Mouse (Mus musculus): ENCODE results near the gene Rbms3.

The Rbms3 gene

GRCm38 (mm10) chr9:116639597-116640301 is 990.0 kb downstream of the Rbms3 start:
- DNase-seq (ENCODE audit: low spot score), result no peak

GRCm38 (mm10) chr9:116633786-116634185 is 995.9 kb downstream of the Rbms3 start:
- DNase-seq (ENCODE audit: low spot score), result no peak

GRCm38 (mm10) chr9:116633075-116633474 is 996.6 kb downstream of the Rbms3 start:
- no peak for DNase-seq (ENCODE audit: low spot score)

- no peak for DNase-seq (ENCODE audit: low spot score)
These were observed 997.9 kb downstream of the Rbms3 start for GRCm38 (mm10) chr9:116631816-116632215.

- no peak for DNase-seq (ENCODE audit: low spot score)
These were observed 998.9 kb downstream of the Rbms3 start for GRCm38 (mm10) chr9:116630805-116631204.

- DNase-seq (ENCODE audit: low spot score), result no peak
These were observed 1009.3 kb downstream of the Rbms3 start for GRCm38 (mm10) chr9:116620434-116620833.

- DNase-seq (ENCODE audit: low spot score), result no peak
These were observed 1010.8 kb downstream of the Rbms3 start for GRCm38 (mm10) chr9:116618886-116619285.

GRCm38 (mm10) chr9:116613276-116613675 is 1016.4 kb downstream of the Rbms3 start:
- DNase-seq (ENCODE audit: low spot score), result no peak

GRCm38 (mm10) chr9:116596046-116596445 is 1033.7 kb downstream of the Rbms3 start:
- no peak for DNase-seq (ENCODE audit: low spot score)

- DNase-seq (ENCODE audit: low spot score), result no peak
These were observed 1037.2 kb downstream of the Rbms3 start for GRCm38 (mm10) chr9:116592486-116592885.

- no peak for DNase-seq (ENCODE audit: low spot score)
These were observed 1038.6 kb downstream of the Rbms3 start for GRCm38 (mm10) chr9:116591071-116591470.

GRCm38 (mm10) chr9:116569680-116570079 is 1060.0 kb downstream of the Rbms3 start:
- DNase-seq (ENCODE audit: low spot score), result no peak

GRCm38 (mm10) chr9:116566711-116567110 is 1063.0 kb downstream of the Rbms3 start:
- no peak for DNase-seq (ENCODE audit: low spot score)

GRCm38 (mm10) chr9:116557781-116558180 is 1071.9 kb downstream of the Rbms3 start:
- DNase-seq (ENCODE audit: low spot score), result no peak

- no peak for DNase-seq (ENCODE audit: low spot score)
These were observed 1073.1 kb downstream of the Rbms3 start for GRCm38 (mm10) chr9:116556641-116557040.

GRCm38 (mm10) chr9:116553181-116553580 is 1076.5 kb downstream of the Rbms3 start:
- DNase-seq (ENCODE audit: low spot score), result peak; percentile 5

GRCm38 (mm10) chr9:116546156-116546555 is 1083.6 kb downstream of the Rbms3 start:
- no peak for DNase-seq (ENCODE audit: low spot score)

- DNase-seq (ENCODE audit: low spot score), result no peak
These were observed 1086.9 kb downstream of the Rbms3 start for GRCm38 (mm10) chr9:116542793-116543192.

GRCm38 (mm10) chr9:116541976-116542375 is 1087.7 kb downstream of the Rbms3 start:
- DNase-seq (ENCODE audit: low spot score), result no peak

- DNase-seq (ENCODE audit: low spot score), result no peak
These were observed 1094.0 kb downstream of the Rbms3 start for GRCm38 (mm10) chr9:116535709-116536108.

- no peak for DNase-seq (ENCODE audit: low spot score)
These were observed 1096.3 kb downstream of the Rbms3 start for GRCm38 (mm10) chr9:116533381-116533780.

- DNase-seq (ENCODE audit: low spot score), result no peak
These were observed 1098.6 kb downstream of the Rbms3 start for GRCm38 (mm10) chr9:116531121-116531520.

GRCm38 (mm10) chr9:116524386-116524785 is 1105.3 kb downstream of the Rbms3 start:
- DNase-seq (ENCODE audit: low spot score), result no peak
